Mouse (Mus musculus) cortical plate, adult 2 months (tissue): ENCODE data around the gene Commd1.

Experiments
- CTCF ChIP-seq: fragments of 200-500 bp; IDR thresholded peaks from 2 replicates; pipeline ENCODE4 v1.5.1; 2011; ENCODE audit warnings: mild to moderate bottlenecking, control low read depth, low read length; ENCODE audit not compliant: insufficient read depth; ENCODE audit errors: extremely low read depth
- POLR2A ChIP-seq: fragments of 200-500 bp; IDR thresholded peaks from 2 replicates; pipeline ENCODE4 v1.6.1; 2011; ENCODE audit warnings: mild to moderate bottlenecking, low read length, control low read depth; ENCODE audit not compliant: insufficient read depth; ENCODE audit errors: extremely low read depth

DNA sequence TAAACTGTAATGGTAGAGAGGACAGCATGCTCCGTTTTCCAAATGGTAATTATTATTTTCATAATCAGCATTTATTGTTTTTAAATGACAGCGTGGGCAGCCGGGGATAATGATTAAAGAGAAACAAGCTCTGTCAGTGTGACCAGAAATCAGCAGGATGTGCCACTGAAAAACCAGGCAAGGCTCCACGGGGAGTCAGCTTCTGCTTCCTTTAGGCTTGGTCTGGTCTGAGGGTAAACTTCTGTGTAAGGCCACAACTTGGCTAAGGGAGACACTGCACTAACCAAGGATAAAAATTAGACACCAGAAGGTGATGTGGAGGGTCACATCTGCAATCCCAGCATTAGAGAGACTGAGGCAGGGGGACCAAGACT is 109.9 kb downstream of the Commd1 start:
- TF ChIP-seq CTCF, result no peak
- no peak for TF ChIP-seq POLR2A
